Mouse (Mus musculus): ENCODE results near the gene Slc22a17. TPM values are rescaled to one million over a fixed set of nuclear protein-coding genes. Genes with fewer than 3 reads are reported as not detected.

Gene Slc22a17
- polyA plus RNA-seq, 1 experiment from 2014 or later = 136 TPM

DNA sequence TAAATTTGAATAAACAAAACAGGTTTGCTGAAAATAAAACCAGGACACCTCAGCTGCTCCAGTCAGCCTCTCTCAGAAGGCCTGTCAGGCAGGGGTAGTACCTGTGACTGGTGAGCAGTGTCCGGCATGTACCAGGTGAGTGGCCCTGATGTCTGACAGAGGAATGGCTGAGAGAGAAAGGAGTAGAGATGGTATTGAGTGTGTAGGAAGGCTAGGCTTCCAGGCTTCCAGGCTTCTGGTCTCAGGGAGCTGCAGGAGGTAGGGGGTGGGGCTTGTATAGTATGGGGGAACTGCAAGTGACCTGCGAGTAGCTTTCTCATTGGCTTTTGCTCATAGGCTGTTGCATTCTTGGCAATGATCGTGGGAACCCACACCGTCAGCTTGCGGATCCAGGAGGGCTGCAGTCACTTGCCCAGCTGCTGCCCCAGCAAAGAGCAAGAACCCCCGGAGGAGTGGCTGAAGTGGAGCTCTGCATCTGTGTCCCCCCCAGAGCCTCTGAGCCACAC is 19.8 kb upstream of the Slc22a17 start, which contains the start of gene Il25:
Il25 (plus strand) TSS at position 51 of the 506 bp plus-strand sequence.
- H3K4me1 ChIP-seq (replicated peaks; ENCODE audit: control insufficient read depth, insufficient read depth, low read length) = peaks cover 18% of the 10 kb centered on the region
- H3K4me3 ChIP-seq (replicated peaks; ENCODE audit: low read length) = no peak within 1 kb of the TSS
- ATAC-seq (ENCODE audit: low FRiP score) = no peak
- peak; percentile 40 for DNase-seq (ENCODE audit: low spot score)
- H3K9me3 ChIP-seq (ENCODE audit: control insufficient read depth, low read length) = no peaks in the 10 kb centered on the region
- no peaks in the 10 kb centered on the region for H3K36me3 ChIP-seq (replicated peaks; ENCODE audit: control insufficient read depth, insufficient read depth)
- H3K4me2 ChIP-seq (replicated peaks) = peak within 1 kb of the TSS; percentile 20; the same call in 1 of the 2 replicates
- H3K27me3 ChIP-seq (ENCODE audit: control insufficient read depth, insufficient read depth, low read length) = no peaks in the 10 kb centered on the region
- H3K27ac ChIP-seq = no peak within 1 kb of the TSS
- 32% methylated on average over 6 of the region's 6 CpGs for WGBS
- H3K9ac ChIP-seq = no peak within 1 kb of the TSS

DNA sequence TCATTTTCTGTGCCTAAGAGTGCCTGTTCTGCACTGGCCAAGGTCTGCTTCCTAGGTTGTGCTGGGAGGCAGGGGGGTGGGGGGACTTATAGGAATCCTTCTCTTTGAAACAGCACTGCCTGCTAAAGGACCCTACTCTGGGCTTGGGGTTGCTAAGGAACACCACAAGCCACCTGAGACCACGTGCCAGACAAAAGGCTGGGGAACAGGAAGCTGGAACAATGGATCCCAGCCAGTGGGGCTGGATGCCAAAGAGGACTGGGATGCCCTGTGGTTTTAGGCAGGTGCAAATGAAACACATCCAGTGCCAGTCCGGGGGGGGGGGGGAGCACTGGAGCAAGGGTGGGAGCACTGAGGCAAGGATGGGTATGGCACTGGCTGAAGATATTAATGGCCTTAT is 17.5 kb upstream of the Slc22a17 start:
- WGBS = 19% methylated on average over 2 of the region's 2 CpGs
- H3K9ac ChIP-seq = no peak overlapping the region
- H3K27me3 ChIP-seq (ENCODE audit: control insufficient read depth, insufficient read depth, low read length) = no peaks in the 10 kb centered on the region
- no peaks in the 10 kb centered on the region for H3K9me3 ChIP-seq (ENCODE audit: control insufficient read depth, low read length)
- no peaks in the 10 kb centered on the region for H3K36me3 ChIP-seq (replicated peaks; ENCODE audit: control insufficient read depth, insufficient read depth)
- ATAC-seq (ENCODE audit: low FRiP score) (no peak), DNase-seq (ENCODE audit: low spot score) (no peak)
- peaks cover 22% of the 10 kb centered on the region for H3K4me1 ChIP-seq (replicated peaks; ENCODE audit: control insufficient read depth, insufficient read depth, low read length)
- no peak overlapping the region for H3K4me3 ChIP-seq (replicated peaks; ENCODE audit: low read length)
- H3K27ac ChIP-seq = 0 out of 2 replicates have a peak overlapping the region, but pooled peaks have one; percentile 17
- no peak overlapping the region for H3K4me2 ChIP-seq (replicated peaks)

DNA sequence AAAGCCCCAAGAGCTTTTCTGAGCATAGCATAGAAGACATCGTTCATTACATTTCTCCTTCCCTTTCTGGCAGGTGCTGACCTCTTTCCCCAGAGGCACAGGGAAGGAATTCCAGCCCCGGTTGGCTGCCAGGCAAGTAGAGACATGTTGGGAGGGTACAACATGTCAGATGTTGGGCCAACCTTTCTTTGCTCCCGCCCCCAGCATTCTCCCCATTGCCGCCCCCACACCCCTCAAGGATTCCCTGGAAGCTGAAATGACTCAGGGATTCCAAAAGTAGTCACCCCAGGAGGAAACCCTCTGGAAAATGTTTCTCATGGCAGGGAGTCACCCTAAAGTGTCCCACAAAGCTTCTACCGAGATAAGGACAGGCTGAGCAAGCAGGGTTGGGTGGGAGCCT is 16.9 kb upstream of the Slc22a17 start:
- H3K9ac ChIP-seq = no peak overlapping the region
- H3K4me1 ChIP-seq (replicated peaks; ENCODE audit: control insufficient read depth, insufficient read depth, low read length) = peaks cover 24% of the 10 kb centered on the region
- no peak for DNase-seq (ENCODE audit: low spot score)
- no peak overlapping the region for H3K4me2 ChIP-seq (replicated peaks)
- no peaks in the 10 kb centered on the region for H3K36me3 ChIP-seq (replicated peaks; ENCODE audit: control insufficient read depth, insufficient read depth)
- no peaks in the 10 kb centered on the region for H3K9me3 ChIP-seq (ENCODE audit: control insufficient read depth, low read length)
- no peak overlapping the region for H3K27ac ChIP-seq
- no peak for ATAC-seq (ENCODE audit: low FRiP score)
- H3K27me3 ChIP-seq (ENCODE audit: control insufficient read depth, insufficient read depth, low read length) = no peaks in the 10 kb centered on the region
- 71% methylated on average over 5 of the region's 5 CpGs for WGBS
- no peak overlapping the region for H3K4me3 ChIP-seq (replicated peaks; ENCODE audit: low read length)

DNA sequence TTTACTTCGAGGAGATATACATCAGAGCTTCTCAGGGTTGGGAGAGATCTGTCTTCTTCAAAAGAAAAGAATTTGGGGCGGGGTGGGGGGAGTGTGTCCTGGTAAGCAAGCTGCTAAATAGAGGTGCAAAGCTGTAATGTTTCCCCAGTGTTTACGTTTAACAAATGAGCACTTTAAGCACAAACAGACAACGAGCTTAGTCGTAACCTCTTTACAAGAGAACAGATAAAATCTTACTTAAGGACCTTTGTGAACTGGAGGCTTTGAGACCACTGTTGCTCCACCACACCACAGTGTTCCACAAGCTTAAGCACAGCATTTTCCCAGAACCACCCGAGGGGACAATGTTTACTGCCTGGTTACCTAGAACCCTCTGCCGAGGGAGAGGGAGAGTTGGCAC is 14.4 kb upstream of the Slc22a17 start:
- no peaks in the 10 kb centered on the region for H3K36me3 ChIP-seq (replicated peaks; ENCODE audit: control insufficient read depth, insufficient read depth)
- no peak for DNase-seq (ENCODE audit: low spot score)
- ATAC-seq (ENCODE audit: low FRiP score) = no peak
- H3K9ac ChIP-seq = 0 out of 2 replicates have a peak overlapping the region, but pooled peaks have one; percentile 74
- H3K4me1 ChIP-seq (replicated peaks; ENCODE audit: control insufficient read depth, insufficient read depth, low read length) = peaks cover 20% of the 10 kb centered on the region; the same call in 1 of the 2 replicates
- peak overlapping the region; percentile 83 for H3K4me2 ChIP-seq (replicated peaks)
- H3K9me3 ChIP-seq (ENCODE audit: control insufficient read depth, low read length) = no peaks in the 10 kb centered on the region
- no peaks in the 10 kb centered on the region for H3K27me3 ChIP-seq (ENCODE audit: control insufficient read depth, insufficient read depth, low read length)
- peak overlapping the region; percentile 83 for H3K27ac ChIP-seq
- H3K4me3 ChIP-seq (replicated peaks; ENCODE audit: low read length) = peak overlapping the region; percentile 45; the same call in 1 of the 2 replicates
- WGBS = 16% methylated on average over 7 of the region's 7 CpGs

DNA sequence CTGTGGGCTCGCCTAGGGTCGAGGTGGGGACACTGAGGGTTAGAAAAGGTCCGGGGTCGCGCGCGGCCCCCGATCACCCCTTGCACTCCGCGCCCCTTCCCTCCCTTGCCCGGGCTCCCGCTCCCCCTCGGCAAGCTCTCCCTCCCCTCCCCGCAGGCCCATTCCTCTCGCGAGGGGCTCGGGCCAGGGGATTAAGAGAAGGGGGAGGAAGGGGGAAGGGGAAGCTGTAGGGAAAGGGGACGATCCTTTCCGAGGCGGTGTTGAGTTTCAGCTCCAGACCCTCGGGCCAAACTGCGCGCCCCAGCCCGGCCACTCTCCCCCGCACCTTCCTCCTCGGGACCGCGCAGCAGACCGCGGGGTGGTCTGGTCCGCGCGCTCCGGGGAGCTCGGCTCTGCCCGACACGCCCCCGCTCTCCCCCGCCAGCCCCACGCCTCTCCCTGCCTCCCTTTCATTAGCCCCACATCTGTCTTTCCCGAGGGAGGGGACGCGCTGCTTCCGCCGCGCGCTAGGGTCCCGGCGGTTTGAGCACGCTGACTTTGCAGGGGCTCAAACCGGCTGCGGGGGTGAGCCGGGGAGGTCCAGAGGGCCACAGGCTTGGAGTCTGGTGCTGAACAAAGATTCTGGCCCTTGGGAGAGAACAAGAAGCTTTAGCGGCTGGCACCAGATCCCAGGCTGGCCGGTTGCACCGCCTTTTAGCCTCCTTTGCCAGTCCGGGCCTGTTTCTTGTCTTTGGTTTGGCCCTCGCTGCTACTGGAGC is 13.6 kb upstream of the Slc22a17 start:
- Histone ChIP-seq H3K4me1 (replicated peaks; ENCODE audit: control insufficient read depth, insufficient read depth, low read length) (peaks cover 20% of the 10 kb centered on the region; the same call in 1 of the 2 replicates), H3K27ac (peak overlapping the region; percentile 83), H3K4me3 (replicated peaks; ENCODE audit: low read length) (peak overlapping the region; percentile 45), H3K9ac (peak overlapping the region; percentile 74), H3K27me3 (ENCODE audit: control insufficient read depth, insufficient read depth, low read length) (no peaks in the 10 kb centered on the region), H3K4me2 (replicated peaks) (peak overlapping the region; percentile 83), H3K36me3 (replicated peaks; ENCODE audit: control insufficient read depth, insufficient read depth) (no peaks in the 10 kb centered on the region), H3K9me3 (ENCODE audit: control insufficient read depth, low read length) (peaks cover 1% of the 10 kb centered on the region; the same call in 1 of the 2 replicates)
- ATAC-seq (ENCODE audit: low FRiP score) (peak; percentile 68), DNase-seq (ENCODE audit: low spot score) (peak; percentile 60)
- WGBS = under 1% methylated on average over 40 of the region's 58 CpGs

DNA sequence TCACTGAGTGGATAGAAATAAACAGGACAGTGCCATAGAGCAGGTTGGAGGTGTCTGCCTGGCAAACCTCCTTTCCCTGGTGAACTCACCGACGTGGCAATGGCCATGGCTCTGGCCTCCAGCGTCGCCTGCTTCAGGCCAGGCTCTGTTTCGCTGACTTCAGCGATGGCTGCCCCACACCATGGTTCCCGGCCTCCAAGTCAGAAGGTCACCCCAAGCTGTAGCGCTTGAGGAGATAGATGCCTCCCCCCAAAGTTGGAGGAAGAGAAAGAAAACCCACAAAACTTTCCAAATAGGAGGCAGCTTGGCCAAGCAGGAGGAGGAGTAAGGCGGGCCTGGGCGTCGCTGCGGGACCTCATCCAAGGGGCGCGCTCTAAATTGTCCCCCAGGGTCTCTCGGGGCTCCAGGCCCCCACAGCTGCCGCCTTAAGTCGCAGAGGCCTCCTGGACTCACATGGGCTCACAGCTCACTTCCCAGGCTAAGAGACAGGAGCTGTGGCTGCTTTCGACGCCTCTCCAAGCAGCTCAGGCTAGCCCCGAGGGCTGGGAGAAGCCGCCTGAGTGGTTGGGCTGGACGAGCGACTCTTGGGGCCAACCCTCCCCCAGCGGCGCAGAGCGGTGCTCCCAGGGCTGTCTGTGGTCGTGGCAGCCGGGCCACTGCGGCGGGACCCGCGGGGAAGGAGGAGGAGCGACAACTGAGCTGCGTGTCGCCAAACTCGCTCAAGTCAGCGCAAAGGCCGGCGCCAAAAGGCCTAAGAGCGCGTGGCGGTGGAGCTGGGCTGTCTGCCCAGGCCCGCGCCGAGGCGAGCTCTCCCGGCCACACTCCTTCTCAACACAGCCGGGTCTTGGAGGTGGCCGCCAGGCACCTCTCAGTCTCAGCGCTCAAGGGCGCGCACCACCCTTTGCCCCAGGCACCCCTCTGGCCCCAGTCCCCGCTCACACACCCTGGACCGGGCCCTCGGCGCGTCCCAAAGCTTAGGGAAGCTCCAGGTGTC is 12.7 kb upstream of the Slc22a17 start, which contains the start of gene Efs:
Efs (minus strand) TSS at position 778 of the 994 bp plus-strand sequence.
- H3K9me3 ChIP-seq (ENCODE audit: control insufficient read depth, low read length) = peaks cover 11% of the 10 kb centered on the region; the same call in 1 of the 2 replicates
- H3K4me3 ChIP-seq (replicated peaks; ENCODE audit: low read length) = peak within 1 kb of the TSS; percentile 45
- no peaks in the 10 kb centered on the region for H3K36me3 ChIP-seq (replicated peaks; ENCODE audit: control insufficient read depth, insufficient read depth)
- peak within 1 kb of the TSS; percentile 83 for H3K4me2 ChIP-seq (replicated peaks)
- DNase-seq (ENCODE audit: low spot score) (peak; percentile 57), ATAC-seq (ENCODE audit: low FRiP score) (peak; percentile 69)
- peak within 1 kb of the TSS; percentile 83 for H3K27ac ChIP-seq
- no peaks in the 10 kb centered on the region for H3K27me3 ChIP-seq (ENCODE audit: control insufficient read depth, insufficient read depth, low read length)
- peaks cover 18% of the 10 kb centered on the region; the same call in 1 of the 2 replicates for H3K4me1 ChIP-seq (replicated peaks; ENCODE audit: control insufficient read depth, insufficient read depth, low read length)
- WGBS = 3% methylated on average over 56 of the region's 57 CpGs
- peak within 1 kb of the TSS; percentile 74 for H3K9ac ChIP-seq

DNA sequence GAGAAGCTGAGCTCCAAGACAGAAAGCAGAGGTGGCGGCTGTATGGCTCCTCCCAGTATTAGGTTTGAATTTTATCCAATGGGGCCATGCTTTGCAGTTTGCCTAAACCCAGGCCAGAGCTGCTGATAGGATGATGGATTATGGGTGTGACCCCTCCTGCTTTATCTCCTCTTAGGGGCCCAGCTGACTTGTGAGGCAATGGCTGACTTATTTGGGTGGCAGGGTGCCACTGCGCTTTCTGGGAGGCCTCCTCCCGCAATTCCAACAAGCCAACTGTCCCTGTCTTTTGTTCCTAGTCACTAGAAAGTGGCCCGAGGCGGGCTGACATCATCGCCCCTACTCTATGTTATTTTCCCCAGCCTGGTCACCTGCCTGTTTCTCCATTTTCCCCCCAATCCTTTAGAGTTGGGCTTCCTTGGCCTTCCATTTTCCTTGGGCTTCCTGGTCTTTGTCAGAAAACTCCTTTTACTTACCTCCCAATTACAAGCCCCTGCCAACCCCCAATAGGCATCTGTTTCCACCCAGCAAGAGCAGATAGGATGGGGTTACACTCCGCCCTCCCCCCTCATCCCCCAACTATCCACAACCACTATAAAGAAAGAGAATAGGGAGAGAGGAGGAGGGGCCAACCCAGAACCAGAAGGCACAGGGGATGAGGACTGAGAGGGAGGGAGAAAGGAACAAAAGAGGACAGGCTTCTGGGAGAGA is 11.9 kb upstream of the Slc22a17 start:
- peak overlapping the region; percentile 83 for H3K27ac ChIP-seq
- H3K9ac ChIP-seq = peak overlapping the region; percentile 74; the same call in 1 of the 2 replicates
- H3K9me3 ChIP-seq (ENCODE audit: control insufficient read depth, low read length) = peaks cover 14% of the 10 kb centered on the region; the same call in 1 of the 2 replicates
- peak overlapping the region; percentile 45 for H3K4me3 ChIP-seq (replicated peaks; ENCODE audit: low read length)
- H3K4me2 ChIP-seq (replicated peaks) = peak overlapping the region; percentile 83
- no peaks in the 10 kb centered on the region for H3K27me3 ChIP-seq (ENCODE audit: control insufficient read depth, insufficient read depth, low read length)
- no peaks in the 10 kb centered on the region for H3K36me3 ChIP-seq (replicated peaks; ENCODE audit: control insufficient read depth, insufficient read depth)
- DNase-seq (ENCODE audit: low spot score) (no peak), ATAC-seq (ENCODE audit: low FRiP score) (peak; percentile 38; the same call in 1 of the 2 replicates)
- H3K4me1 ChIP-seq (replicated peaks; ENCODE audit: control insufficient read depth, insufficient read depth, low read length) = peaks cover 12% of the 10 kb centered on the region; the same call in 1 of the 2 replicates
- WGBS = 11% methylated on average over 7 of the region's 7 CpGs

DNA sequence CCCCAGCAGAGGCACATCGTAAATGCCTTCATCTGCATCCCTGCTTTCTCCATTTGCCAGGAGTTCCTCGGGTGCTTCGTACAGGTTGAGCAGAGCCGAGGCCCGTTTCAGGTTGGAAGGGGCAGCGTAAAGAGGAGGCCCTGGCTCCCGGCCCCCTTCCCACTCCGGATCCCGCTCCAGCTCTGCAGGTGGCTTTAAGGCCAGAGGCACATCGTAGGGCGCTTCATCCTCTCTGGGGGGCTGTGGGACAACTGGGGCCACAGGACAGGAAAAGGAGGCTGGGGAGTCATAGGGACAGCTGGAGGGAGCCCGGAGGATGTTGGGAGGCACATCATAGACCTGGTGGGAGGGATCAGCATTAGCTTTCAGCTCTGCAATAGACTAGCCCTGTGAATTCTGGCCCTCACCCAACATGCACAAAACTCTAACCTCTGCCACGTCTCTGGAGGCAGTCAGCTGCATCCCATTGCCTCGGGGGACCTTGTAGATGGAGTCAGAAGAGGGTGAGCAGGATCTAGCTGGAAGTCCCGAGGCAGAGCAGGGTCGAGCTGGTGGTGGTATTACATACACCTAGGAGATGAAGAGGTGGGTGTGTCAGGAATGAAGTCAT is 7.2 kb upstream of the Slc22a17 start:
- Histone ChIP-seq H3K4me2 (replicated peaks) (no peak overlapping the region), H3K27me3 (ENCODE audit: control insufficient read depth, insufficient read depth, low read length) (no peaks in the 10 kb centered on the region), H3K36me3 (replicated peaks; ENCODE audit: control insufficient read depth, insufficient read depth) (peaks cover 17% of the 10 kb centered on the region), H3K27ac (no peak overlapping the region), H3K9me3 (ENCODE audit: control insufficient read depth, low read length) (peaks cover 14% of the 10 kb centered on the region; the same call in 1 of the 2 replicates), H3K4me3 (replicated peaks; ENCODE audit: low read length) (no peak overlapping the region), H3K4me1 (replicated peaks; ENCODE audit: control insufficient read depth, insufficient read depth, low read length) (no peaks in the 10 kb centered on the region), H3K9ac (no peak overlapping the region)
- ATAC-seq (ENCODE audit: low FRiP score) = no peak
- DNase-seq (ENCODE audit: low spot score) = no peak
- 96% methylated on average over 16 of the region's 16 CpGs for WGBS

Data from hindbrain, embryonic 14.5 days (tissue).